Mouse (Mus musculus) cortical plate, adult 2 months (tissue): Measurements from ENCODE around the gene Actl11. TPM values are rescaled to one million over a fixed set of nuclear protein-coding genes. Genes with fewer than 3 reads are reported as not detected.
A peak's percentile ranks its signal among the peaks of the same experiment; 100 is the strongest.

Source experiments
- H3K27ac ChIP-seq: fragments of 200-500 bp; 2 replicates; pipeline ENCODE4 v1.5.1; 2012; ENCODE audit warnings: low read length, control low read depth, inconsistent platforms; ENCODE audit not compliant: insufficient read depth
- H3K4me1 ChIP-seq: fragments of 200-500 bp; 2 replicates; pipeline ENCODE4 v1.6.1; 2011; ENCODE audit warnings: low read length; ENCODE audit not compliant: control insufficient read depth, insufficient read depth
- H3K4me3 ChIP-seq: fragments of 200-500 bp; 2 replicates; pipeline ENCODE4 v1.5.1; 2011; ENCODE audit warnings: mild to moderate bottlenecking, low read length, control low read depth; ENCODE audit not compliant: insufficient read depth
- CTCF ChIP-seq: fragments of 200-500 bp; IDR thresholded peaks from 2 replicates; pipeline ENCODE4 v1.5.1; 2011; ENCODE audit warnings: mild to moderate bottlenecking, control low read depth, low read length; ENCODE audit not compliant: insufficient read depth; ENCODE audit errors: extremely low read depth
- POLR2A ChIP-seq: fragments of 200-500 bp; IDR thresholded peaks from 2 replicates; pipeline ENCODE4 v1.6.1; 2011; ENCODE audit warnings: mild to moderate bottlenecking, low read length, control low read depth; ENCODE audit not compliant: insufficient read depth; ENCODE audit errors: extremely low read depth
- polyA plus RNA-seq: library from polyadenylated mRNA; depleted of rRNA; stranded (reverse); fragments of >200 nt; gene quantifications from 2 replicates; pipeline ENCODE4 v1.2.3, GENCODE M21; 2012

The Actl11 gene
- polyA plus RNA-seq, 1 experiment, result not detected

DNA sequence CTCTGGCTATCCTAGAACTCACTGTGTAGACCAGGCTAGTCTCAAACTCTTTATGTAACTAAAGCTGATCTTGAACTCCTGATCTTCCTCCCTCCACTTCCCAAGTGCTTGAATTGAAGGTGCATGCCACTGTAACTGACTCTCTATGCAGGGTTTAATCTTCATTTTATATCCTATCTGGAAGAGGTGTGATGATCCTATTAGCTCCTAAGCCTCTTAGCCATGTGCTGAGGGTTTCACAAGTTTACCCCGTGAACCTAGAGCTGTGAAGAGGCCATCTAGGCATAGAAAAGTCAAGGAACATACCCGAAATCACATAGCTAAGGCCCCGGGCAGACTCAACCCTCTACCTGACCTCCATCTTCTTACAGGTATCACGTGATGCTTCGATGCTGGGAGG is 8.8 kb upstream of the Actl11 start:
- TF ChIP-seq CTCF, result no peak
- no peak for TF ChIP-seq POLR2A
- Histone ChIP-seq H3K27ac (no peak overlapping the region), H3K4me3 (no peak overlapping the region), H3K4me1 (peaks cover 6% of the 10 kb centered on the region; the same call in 1 of the 2 replicates)

DNA sequence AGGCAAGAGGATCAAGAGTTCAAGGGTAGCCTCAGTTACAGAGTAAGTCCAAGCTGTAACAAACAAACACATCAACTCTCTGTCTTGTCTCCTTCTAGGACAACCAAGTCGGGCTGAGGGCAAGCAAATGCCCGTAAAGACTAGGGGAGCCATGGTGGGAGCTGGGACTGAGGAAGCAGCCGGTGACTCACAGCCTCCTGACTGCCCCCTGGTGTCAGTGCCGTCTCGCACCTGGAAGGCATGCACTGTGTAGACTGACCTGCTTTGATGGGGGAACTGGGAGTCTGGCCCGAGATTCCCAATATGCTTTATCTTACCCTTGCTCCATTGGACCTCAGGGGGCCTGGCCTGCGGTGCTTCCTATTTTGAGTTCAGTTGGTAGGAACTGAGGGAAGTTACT is 5.2 kb upstream of the Actl11 start:
- Histone ChIP-seq H3K4me3 (no peak overlapping the region), H3K27ac (no peak overlapping the region), H3K4me1 (peaks cover 9% of the 10 kb centered on the region)
- TF ChIP-seq POLR2A, result no peak
- TF ChIP-seq CTCF, result peak; percentile 36

DNA sequence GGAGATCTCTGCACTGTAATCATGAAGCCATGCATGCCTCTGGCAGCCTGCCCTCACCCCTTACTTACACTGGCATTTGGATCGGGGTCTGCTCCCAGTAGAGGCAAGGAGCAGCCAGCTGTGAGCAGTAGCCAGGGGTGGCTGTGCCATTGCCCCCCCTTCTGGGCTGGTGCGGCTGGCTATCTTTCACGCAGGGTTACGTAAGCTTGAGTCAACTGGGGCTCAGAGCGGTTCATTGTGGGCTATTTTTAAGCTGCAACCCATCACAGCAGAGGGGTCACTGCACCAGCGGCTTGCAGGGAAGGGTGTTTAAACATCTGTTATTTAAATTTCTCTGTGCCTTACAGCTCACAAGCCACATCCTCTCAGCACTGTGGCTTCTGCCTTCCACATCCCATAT is 4.3 kb upstream of the Actl11 start:
- Histone ChIP-seq H3K4me1 (peaks cover 7% of the 10 kb centered on the region), H3K27ac (no peak overlapping the region), H3K4me3 (no peak overlapping the region)
- TF ChIP-seq POLR2A (no peak), CTCF (no peak)

DNA sequence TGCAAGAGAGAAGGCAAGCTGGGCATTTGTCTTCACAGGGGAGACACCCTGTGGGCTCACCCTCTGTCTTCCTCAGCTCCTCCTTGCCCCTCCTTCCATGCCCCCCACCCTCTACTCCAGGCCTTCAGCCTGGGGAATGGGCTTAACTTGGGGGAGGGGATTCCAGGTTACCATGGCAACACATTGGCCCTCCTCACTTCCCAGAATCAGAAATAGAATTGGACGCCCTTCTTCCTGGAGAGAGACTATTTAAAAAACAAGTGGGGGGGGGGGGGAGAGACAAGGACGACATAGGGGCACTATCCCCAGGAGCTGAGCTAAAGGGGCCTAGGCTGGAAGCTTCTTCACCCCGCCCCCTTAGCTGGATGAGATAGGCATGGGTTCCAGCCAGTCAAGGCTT is 3.0 kb upstream of the Actl11 start:
- no peak for TF ChIP-seq POLR2A
- TF ChIP-seq CTCF, result no peak
- H3K27ac ChIP-seq, result no peak overlapping the region

DNA sequence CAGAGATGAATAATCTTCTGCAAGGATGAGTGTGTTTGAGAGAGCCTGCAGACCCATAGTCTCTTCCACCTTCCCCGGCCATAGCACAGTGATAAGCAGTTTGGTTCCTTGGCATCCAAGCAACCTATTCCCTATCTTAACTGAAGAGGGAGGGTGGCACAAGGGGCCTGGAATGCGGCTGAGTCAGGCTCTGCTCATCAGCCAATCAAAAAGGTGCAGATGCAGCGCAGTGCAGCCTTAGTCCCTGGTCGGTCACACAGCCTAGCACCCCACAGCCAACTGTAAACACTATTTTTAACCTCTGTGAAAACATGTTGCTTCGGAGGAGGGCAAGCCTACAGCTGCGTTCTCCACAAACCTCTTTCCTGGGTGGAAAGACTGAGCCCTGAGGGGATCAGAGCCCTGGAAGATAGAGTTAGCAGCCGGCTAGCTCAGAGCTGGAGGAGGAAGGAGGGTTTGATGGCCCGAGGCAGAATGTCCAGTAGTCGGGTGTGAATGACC is 1.3 kb upstream of the Actl11 start:
- TF ChIP-seq CTCF (no peak), POLR2A (no peak)
- no peak overlapping the region for H3K27ac ChIP-seq
- H3K4me3 ChIP-seq, result no peak overlapping the region

More for the DNA sequence above, 3.0 kb upstream of the Actl11 start:
- peaks cover 7% of the 10 kb centered on the region for H3K4me1 ChIP-seq
- H3K4me3 ChIP-seq, result no peak overlapping the region

DNA sequence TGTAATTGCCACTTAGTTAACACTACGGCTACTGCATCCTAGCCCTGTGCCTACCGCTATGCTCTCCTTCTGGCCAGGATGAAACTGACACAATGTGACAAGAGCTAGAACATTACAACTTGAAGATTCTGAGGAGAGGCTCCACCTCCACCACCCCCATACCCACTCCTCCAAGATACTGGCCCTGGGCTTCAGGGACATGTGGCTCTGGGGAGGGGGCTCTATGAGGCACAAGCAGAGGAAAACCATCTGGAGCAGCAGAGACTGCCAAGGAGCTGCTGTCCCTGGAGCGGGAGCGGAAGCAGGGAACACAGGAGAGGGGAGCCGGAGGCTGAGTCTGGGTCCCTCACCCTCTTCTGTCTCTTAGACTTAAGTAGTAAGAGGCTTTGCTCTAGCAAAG is 520 bp upstream of the Actl11 start:
- Histone ChIP-seq H3K27ac (no peak overlapping the region), H3K4me3 (no peak overlapping the region), H3K4me1 (peaks cover 7% of the 10 kb centered on the region)
- no peak for TF ChIP-seq CTCF
- TF ChIP-seq POLR2A, result no peak

More for the DNA sequence above, 1.3 kb upstream of the Actl11 start:
- peaks cover 7% of the 10 kb centered on the region for H3K4me1 ChIP-seq

DNA sequence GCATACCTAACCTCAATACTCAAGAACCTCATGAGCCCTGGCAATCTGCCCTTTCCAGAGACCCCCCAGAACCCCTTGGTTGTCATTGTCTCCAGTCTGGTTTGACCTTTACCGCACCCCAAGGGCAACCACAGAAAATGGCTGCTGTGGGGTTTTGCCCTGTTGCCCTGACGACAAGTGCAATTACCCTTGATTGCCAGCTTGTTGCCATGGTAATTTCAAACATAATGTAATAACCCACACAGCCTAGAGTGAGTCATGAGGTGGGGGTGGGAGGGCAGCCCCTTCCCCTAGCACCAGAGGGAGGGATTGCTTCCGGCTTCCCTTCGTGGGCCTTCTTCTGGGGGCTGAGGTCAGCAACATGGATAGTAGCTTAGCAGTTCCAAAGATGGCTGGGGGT is 4.0 kb downstream of the Actl11 start:
- Histone ChIP-seq H3K27ac (peak overlapping the region; percentile 12; the same call in 1 of the 2 replicates), H3K4me1 (peaks cover 3% of the 10 kb centered on the region), H3K4me3 (no peak overlapping the region)
- TF ChIP-seq POLR2A (no peak), CTCF (no peak)

DNA sequence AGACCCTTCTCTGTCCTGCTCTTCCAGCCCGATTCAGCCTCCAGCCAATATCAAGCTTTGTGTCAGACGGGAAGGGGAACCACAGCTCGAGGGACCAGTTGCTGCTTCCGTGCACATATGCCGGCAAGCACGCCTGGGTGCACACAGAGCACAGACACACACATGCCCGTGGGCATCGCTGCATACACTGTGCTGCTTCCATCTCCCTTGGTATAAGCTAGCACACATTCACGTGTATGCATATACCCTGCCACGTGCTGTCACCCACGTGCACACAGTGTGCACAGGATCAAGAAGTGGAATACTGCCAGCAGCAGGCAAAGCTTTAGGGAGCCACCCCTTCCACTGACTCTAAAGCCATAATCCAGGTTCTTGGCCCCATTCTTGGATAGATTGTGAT is 5.9 kb downstream of the Actl11 start:
- no peak overlapping the region for H3K4me3 ChIP-seq
- H3K4me1 ChIP-seq, result peaks cover 2% of the 10 kb centered on the region
- peak; percentile 32; the same call in 1 of the 2 replicates for TF ChIP-seq POLR2A
- no peak for TF ChIP-seq CTCF
- peak overlapping the region; percentile 3; the same call in 1 of the 2 replicates for H3K27ac ChIP-seq

DNA sequence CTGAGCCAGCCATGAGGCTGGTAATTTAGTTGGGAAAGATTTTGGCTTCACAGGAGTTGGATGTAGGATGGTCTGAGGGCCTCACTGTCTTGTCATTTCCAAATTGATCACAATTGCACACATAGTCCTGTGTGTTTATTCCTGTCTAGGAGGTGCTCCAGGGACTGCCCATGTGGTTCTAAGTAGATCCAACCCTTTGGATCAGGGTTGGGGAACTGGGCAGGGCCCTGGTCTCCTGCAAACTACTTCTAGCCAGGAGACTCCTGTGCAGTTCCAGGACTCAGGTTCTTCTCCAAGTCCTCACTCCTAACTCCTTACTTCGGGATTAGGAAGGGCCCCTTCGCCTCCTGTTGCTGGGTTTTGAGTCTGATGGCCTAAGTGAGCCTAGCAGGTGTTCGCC is 7.1 kb downstream of the Actl11 start, which contains the start of gene Camkv:
TSS of gene Camkv (plus strand) at position 301 of the 400 bp plus-strand sequence.
- H3K4me3 ChIP-seq, result peak within 1 kb of the TSS; percentile 87

DNA sequence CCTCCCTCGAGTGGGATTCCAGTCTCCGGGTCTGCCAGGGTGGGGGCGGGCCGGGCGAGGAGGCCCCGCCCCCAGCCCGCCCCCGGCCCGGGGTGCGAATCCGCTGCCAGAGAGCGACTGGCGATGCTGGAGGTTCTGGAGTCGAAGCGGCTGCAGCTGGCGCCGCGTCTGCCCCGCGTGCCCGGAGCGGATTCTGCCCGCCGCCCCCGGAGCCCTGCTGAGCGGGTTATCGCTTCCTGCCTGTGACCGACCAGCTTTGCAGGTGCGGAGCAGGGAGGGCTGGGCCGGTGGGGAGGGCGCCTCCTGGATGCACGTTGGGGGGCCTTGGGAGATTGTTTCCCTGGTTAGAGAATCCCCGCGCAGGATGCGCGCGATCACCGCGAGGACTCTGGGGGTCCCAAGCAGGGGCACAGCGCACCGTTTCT is 7.5 kb downstream of the Actl11 start:
- Histone ChIP-seq H3K27ac (peak overlapping the region; percentile 83), H3K4me1 (peaks cover 14% of the 10 kb centered on the region), H3K4me3 (peak overlapping the region; percentile 87)
- TF ChIP-seq CTCF (no peak), POLR2A (no peak)

More for the DNA sequence above, 7.1 kb downstream of the Actl11 start, which contains the start of gene Camkv:
- TF ChIP-seq POLR2A (no peak), CTCF (no peak)
- Histone ChIP-seq H3K27ac (peak within 1 kb of the TSS; percentile 83), H3K4me1 (peaks cover 12% of the 10 kb centered on the region)
